25 mouse cellular contexts compared by ENCODE assay signal in genomic region chr16:66922753-66923152, GRCm38 (mm10).
A peak's percentile ranks its signal among the peaks of the same experiment; 100 is the strongest.
DNase-seq lines count a peak whose midpoint lies in the region; ATAC-seq lines count a peak whose summit lies in the region.
"Had no signal": no experiment of that assay in that cellular context is flagged by ENCODE, and none has a peak within 500 bp of the region (broad histone marks: within the 10 kb centered on the region; RNA-seq: fewer than 3 reads in every experiment).

No protein-coding gene starts in this region.

- ATAC-seq in monocyte, adult 5-6 weeks (replicated peaks; ENCODE audit: insufficient number of reproducible peaks, low FRiP score, low TSS enrichment, poor library complexity, severe bottlenecking) = no peak
- ATAC-seq: activated CD4-positive, CD25-positive, alpha-beta regulatory T cell, adult 4 months; forebrain, embryonic 14.5 days; forebrain, postnatal 0 days; hindbrain, postnatal 0 days; inflammation-experienced regulatory T-cells, adult 6 months; intestine, embryonic 16.5 days had no signal

- DNase-seq in 3134 (ENCODE audit: extremely low read depth, insufficient read length, low spot score) = peak; percentile 68
- peak; percentile 94 for DNase-seq in Muller cell, postnatal 12 days (ENCODE audit: inconsistent ontology term)
- DNase-seq in brain, adult 2 months (ENCODE audit: low read depth, low spot score) = peak; percentile 54
- no peak for DNase-seq in kidney, postnatal 10 days
- DNase-seq in layer of hippocampus, adult 9-10 months (ENCODE audit: low spot score) = no peak
- DNase-seq: adrenal gland, postnatal 10 days; adrenal gland, postnatal 36 days; cerebellum, adult 11-12 months; cerebellum, adult 8-10 months; cerebellum, postnatal 10 days; cerebellum, postnatal 36 days; embryo, embryonic 11 days; forebrain, postnatal 0 days; gastrocnemius, adult 2 months; gastrocnemius, postnatal 14 days; heart, adult 18-20 months; heart, postnatal 10 days; heart, postnatal 36 days; kidney, adult 18-20 months had no signal

Comparison
In these comparisons a context has a peak if more than half of its experiments do, and no peak if none do; other contexts are left out.
1. DNase-seq: peak in 3134 (single experiment), Muller cell, postnatal 12 days (single experiment) and brain, adult 2 months (single experiment); none in kidney, postnatal 10 days (single experiment) and layer of hippocampus, adult 9-10 months (single experiment).